Mouse (Mus musculus) megakaryocyte-erythroid progenitor cell, adult 5 weeks (primary cell): Measurements from ENCODE around the gene Rbmy. TPM values are rescaled to one million over a fixed set of nuclear protein-coding genes. Genes with fewer than 3 reads are reported as not detected.

Source experiments
- polyA plus RNA-seq: library from polyadenylated mRNA; stranded (reverse); fragments of >175 nt; gene quantifications from 2 replicates; pipeline ENCODE4 v1.2.3, GENCODE M21; 2012

Gene Rbmy
- polyA plus RNA-seq: not detected in 2 replicates

DNA sequence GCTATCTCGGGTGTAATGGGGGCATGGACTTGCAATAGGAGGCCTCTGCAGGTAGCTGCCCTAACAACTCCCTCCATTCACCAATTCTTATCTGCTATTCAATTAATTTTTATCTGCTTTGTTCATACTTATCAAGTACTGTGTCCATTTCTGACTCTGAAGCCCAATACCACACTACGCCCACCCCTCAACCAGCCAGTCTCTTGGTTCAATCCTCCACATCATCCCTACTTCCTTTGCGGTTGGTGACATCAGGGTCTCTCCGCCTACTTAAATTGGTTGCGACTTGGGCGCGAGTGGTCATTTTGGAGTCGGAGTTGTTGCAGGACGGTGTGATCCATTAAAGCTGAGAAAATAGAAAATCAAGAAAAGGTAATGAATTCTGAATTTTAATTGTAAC, at the start of gene Rbmy, which contains the start of gene Gm10256:
Gene Rbmy, plus strand, starts transcription at position 301 of the 400 bp plus-strand sequence.
Gene Gm10256, plus strand, starts transcription at position 320 of the 400 bp plus-strand sequence.

DNA sequence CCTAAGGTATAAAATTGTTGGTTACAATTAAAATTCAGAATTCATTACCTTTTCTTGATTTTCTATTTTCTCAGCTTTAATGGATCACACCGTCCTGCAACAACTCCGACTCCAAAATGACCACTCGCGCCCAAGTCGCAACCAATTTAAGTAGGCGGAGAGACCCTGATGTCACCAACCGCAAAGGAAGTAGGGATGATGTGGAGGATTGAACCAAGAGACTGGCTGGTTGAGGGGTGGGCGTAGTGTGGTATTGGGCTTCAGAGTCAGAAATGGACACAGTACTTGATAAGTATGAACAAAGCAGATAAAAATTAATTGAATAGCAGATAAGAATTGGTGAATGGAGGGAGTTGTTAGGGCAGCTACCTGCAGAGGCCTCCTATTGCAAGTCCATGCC, 34.4 kb upstream of the Rbmy start, which contains the start of gene Gm4064:
Gene Gm4064, minus strand, starts transcription at position 101 of the 400 bp plus-strand sequence.

Other genes starting within 250 kb of the Rbmy start
- gene H2al2c, start 231.6 kb upstream of the Rbmy start, polyA plus RNA-seq: not detected in 2 replicates
- gene Sry, start 167.0 kb upstream of the Rbmy start, polyA plus RNA-seq: not detected in 2 replicates
- gene H2al2b, start 110.0 kb upstream of the Rbmy start, polyA plus RNA-seq: not detected in 2 replicates
- gene Gm4064, start 34.5 kb upstream of the Rbmy start, polyA plus RNA-seq: not detected in 2 replicates
- gene Gm10256, start within 50 bp of the Rbmy start, polyA plus RNA-seq: not detected in 2 replicates
- not detected in 2 replicates for gene Gm10352, start 70.3 kb downstream of the Rbmy start, polyA plus RNA-seq
- not detected in 2 replicates for gene Gm29289, start 101.9 kb downstream of the Rbmy start, polyA plus RNA-seq